Mouse (Mus musculus): ENCODE results near the gene Armc9.

Armc9 gene

GRCm38 (mm10) chr1:86154133-86154823, at the start of gene Armc9:
TSS of gene Armc9 (plus strand) at chr1:86154780.
- DNase-seq (ENCODE audit: low spot score in 2 of 2) = peak; percentile 95 to 97

DNA sequence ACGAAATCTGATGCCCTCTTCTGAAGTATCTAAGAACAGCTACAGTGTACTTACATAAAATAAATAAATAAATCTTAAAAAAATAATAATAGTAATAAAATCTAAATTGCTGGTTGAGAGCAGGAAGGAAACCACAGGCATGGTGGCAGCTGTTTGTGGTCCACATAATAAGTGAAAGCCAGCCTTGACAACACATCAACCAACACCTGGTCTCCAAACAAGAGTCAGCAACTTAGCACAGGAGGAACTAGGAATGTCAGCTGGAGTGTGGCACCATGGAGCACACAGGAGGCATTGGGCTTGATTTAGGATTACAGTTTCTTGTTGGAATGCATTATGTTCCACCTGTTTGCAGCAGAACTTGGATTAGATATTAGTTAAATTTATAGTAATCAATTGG, 49.5 kb upstream of the Armc9 start:
- DNase-seq (ENCODE audit: low spot score in 2 of 2) = no peak

- peak; percentile 40 to 43 for DNase-seq (ENCODE audit: low spot score in 2 of 2)
These were observed 42.8 kb upstream of the Armc9 start, which contains the start of gene Htr2b for GRCm38 (mm10) chr1:86111779-86112178. TSS of gene Htr2b (minus strand) at chr1:86111970.

DNA sequence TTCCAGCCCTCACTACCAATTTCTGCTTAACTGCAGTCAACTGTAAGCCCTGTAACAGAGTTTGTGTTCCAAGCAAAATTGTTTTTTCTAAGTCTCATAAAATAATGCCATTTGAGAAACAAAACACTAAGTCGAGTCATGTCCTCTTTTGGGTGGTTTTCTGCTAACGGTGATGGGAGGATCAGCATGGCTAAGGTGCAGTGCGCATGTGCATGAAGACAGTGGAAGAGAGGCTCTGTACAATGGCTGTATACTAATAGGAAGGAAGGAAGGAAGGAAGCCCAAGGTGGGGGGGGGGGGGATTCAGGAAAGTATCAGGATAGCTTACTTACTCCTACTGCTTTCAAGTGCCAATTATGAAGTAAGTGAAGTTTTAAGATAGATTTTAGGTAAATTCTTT, 40.4 kb upstream of the Armc9 start:
- DNase-seq (ENCODE audit: low spot score in 2 of 2) = peak; percentile 1 to 13

DNA sequence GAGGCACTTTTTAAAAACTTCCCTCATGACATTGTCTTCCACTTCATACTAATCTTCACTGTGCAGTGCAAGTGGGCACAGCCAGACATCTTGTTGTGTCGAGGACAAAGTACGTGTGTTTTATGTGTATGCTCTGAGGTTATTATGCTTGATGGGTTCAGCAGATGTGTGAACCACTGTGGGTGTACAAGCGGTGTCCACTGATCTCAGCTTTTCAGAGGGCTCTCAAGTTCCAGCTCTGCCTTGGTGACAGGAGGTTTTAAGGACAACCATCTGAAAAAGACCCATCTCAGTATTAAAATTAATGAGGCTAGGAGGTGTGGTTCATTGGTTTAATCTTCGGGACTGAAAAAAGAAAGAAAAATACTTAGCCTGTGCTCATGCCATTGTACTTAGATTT, 35.0 kb upstream of the Armc9 start:
- DNase-seq (ENCODE audit: low spot score in 2 of 2) = no peak

- DNase-seq (ENCODE audit: low spot score in 2 of 2) = no peak
These were observed 28.5 kb upstream of the Armc9 start for GRCm38 (mm10) chr1:86126036-86126435.

- DNase-seq (ENCODE audit: low spot score in 2 of 2) = no peak
These were observed 21.2 kb upstream of the Armc9 start, which contains the start of gene Gm21972 for GRCm38 (mm10) chr1:86133337-86133736. TSS of gene Gm21972 (plus strand) at chr1:86133637.

DNA sequence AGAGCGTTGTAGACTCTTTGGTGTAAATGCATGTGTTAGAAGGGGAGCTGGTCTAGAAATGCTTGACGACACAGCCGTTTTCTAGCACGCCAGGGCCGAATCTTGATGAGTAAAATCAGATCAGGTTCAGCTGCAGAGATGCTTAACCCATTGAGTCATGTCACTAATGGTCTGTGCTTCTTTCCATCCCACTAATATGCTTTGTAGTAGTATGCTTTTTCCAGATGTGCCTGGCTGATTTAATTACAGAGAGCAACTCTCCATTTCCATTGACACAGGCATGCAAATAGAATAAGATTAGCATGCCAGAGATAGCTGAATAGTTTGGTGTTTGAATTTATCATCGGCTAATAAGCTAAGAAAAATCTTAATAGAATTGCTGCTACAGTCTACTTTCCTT, 19.3 kb upstream of the Armc9 start:
- DNase-seq (ENCODE audit: low spot score in 2 of 2) = no peak

DNA sequence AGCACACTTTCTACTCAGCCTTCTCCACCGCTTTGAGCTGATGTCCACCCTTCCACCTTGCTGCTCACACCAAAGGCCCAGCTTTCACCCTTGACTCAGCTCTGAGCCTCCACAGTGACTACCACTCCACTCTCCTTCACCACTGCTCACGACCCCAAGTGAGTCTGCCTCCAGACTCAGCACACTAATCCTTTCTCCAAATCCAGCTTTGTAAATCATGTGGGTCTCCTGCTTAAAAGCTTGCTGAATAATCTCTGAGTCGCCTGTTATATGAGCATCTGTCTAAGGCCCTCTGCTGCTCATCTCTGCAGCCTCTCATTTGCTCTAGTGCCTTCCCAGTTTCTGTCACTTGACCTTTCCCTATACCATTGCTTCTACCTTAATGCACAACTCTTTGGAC, 13.5 kb upstream of the Armc9 start:
- DNase-seq (ENCODE audit: low spot score in 2 of 2) = no peak

- peak; percentile 42 to 43 for DNase-seq (ENCODE audit: low spot score in 2 of 2)
These were observed 11.4 kb upstream of the Armc9 start for GRCm38 (mm10) chr1:86143165-86143564.

DNA sequence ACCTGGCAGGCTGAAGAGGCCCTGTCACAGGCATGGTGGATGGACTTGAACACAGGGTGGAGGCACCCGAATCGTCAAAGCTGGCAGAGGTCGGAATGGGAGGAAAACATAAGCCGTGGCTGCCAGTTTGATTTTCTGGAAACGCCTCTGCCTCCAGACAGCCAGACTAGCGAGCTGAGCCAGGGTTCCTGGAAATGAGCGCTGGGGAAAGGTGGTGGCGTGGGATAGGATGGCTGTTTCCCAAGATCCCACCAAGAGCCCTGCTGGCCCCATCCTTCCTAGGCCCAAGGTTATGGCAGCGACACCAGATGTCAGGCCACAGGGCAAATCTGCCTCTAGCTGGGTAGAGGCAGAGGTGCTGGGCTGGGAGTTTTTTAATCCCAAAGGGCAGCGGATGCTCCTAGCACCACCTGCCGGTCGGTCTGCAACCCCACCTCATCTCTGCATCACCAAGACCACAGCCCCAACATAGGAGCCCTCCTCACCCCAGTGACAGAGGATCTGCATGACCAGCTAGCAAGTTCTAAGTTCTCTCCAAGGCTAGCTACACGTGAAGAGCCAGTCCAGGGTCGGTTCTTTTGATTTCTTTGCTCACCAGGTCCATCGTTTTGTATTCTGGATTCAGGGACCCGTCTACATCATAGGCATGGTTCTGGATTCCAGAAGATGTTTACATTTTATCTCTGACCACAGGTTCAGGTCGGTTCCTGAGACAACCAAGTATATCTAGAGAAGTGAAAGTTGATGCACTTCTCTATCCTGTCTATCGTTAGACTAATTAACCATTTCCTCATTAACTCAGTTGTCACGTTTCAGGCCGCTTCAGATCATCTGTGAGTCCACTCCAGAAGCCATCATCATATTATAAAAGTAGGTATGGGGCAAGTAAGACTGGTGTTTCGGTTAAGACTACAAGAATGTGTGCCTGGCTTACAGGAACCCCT, 10.3 kb upstream of the Armc9 start:
- peak; percentile 7 to 27 for DNase-seq (ENCODE audit: low spot score in 2 of 2)

- DNase-seq (ENCODE audit: low spot score in 2 of 2) = no peak
These were observed 8.3 kb upstream of the Armc9 start for GRCm38 (mm10) chr1:86146293-86146692.

GRCm38 (mm10) chr1:86147557-86147956, 7.0 kb upstream of the Armc9 start:
- DNase-seq (ENCODE audit: low spot score in 2 of 2) = peak in 1 of 2 experiments; percentile 26

DNA sequence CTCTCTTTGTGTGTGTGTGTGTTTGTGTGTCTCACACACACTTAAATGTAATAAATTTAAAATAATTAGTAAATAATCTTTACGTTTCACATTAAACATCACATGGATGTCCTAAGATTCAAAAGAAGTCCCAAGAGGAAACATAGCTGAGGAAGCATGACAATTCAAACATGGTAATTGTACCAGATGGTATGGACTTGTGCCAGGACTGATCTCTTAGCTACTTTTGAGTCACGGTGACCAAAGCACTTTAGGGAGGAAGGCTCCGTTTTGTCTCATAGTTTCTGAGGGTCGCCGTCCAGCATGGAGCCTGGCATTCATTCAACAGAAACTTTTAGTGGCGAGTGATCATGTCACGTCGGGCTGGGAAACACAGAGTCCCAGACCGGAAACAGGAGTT, 6.4 kb upstream of the Armc9 start:
- DNase-seq (ENCODE audit: low spot score in 2 of 2) = no peak

GRCm38 (mm10) chr1:86150929-86151328, 3.7 kb upstream of the Armc9 start:
- no peak for DNase-seq (ENCODE audit: low spot score in 2 of 2)

GRCm38 (mm10) chr1:86151376-86151775, 3.2 kb upstream of the Armc9 start:
- DNase-seq (ENCODE audit: low spot score in 2 of 2) = no peak

- no peak for DNase-seq (ENCODE audit: low spot score in 2 of 2)
These were observed 2.0 kb upstream of the Armc9 start for GRCm38 (mm10) chr1:86152618-86153017.

DNA sequence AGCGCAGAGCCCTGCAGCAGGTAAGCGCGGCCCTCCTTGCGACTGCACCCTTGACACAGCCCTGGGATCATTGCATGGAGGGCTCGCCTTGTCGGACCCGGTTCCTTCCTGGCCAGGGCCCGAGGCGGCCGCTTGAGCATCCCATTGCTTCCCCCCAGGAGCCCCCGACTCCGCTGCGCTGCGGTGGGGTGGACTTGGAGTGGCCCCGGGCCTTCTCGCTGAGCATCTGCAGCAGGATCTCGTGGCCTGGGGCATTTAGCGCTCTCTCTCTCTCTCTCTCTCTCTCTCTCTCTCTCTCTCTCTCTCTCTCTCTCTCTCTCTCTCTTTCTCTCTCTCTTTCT, 214 bp downstream of the Armc9 start:
- DNase-seq (ENCODE audit: low spot score in 2 of 2) = no peak

DNA sequence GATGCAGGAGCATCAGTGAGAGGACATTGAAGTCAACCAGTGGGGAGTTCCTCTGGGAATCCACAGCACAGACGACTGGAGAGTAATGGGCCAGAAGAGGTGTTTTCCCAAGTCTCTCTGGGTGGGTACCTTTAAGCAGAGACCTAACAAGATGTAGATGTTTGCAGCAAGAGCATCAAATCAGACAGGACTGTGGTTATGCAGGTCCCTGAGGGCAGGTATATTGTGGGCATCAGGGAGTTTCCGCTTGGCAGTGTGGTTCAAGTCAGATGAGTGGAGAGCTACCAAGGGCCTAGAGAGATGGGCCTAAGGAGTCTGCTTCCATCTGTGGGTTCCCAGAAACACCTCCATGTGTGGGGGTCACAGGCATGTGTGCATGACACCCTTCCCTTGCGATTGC, 1.5 kb downstream of the Armc9 start:
- DNase-seq (ENCODE audit: low spot score in 2 of 2) = no peak

DNA sequence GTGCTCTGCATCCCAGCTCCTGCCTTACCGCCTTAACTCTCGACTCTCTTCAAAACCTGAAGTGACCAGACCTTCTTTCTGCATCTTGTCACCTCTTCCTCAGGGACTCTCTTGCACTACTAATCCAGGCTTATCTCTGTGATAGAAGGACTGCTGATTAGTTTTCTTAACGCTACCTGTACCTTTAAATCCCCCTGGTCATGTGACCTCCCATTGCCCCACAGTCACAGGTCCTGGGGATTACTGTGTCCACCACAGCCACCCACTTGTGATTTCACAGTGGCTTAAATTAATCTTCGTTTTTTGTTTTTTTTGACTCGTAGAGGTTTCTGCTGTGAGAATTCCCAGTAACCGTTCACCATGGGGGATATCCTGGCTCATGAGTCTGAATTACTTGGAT, 2.0 kb downstream of the Armc9 start:
- DNase-seq (ENCODE audit: low spot score in 2 of 2) = no peak

- DNase-seq (ENCODE audit: low spot score in 2 of 2) = no peak
These were observed 5.5 kb downstream of the Armc9 start for GRCm38 (mm10) chr1:86160059-86160458.

DNA sequence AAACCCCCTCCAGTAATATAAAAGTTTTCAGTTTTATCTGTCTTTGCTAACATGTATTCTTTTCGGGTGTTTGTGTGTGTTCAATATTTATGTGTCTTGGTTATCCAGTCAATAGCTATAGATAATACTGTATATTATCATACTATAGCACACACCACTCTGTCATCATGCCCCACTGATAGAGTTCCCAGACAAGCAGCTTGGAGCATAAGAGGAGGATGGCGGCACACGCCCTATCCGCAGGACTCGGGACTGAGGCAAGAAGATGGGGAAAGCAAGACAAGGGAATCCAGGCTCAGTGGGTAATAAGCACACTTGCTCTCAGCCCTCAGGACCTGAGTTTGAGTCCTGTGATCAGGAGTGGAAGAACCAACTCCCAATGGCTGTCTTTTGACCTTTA, 5.9 kb downstream of the Armc9 start:
- DNase-seq (ENCODE audit: low spot score in 2 of 2) = no peak

DNA sequence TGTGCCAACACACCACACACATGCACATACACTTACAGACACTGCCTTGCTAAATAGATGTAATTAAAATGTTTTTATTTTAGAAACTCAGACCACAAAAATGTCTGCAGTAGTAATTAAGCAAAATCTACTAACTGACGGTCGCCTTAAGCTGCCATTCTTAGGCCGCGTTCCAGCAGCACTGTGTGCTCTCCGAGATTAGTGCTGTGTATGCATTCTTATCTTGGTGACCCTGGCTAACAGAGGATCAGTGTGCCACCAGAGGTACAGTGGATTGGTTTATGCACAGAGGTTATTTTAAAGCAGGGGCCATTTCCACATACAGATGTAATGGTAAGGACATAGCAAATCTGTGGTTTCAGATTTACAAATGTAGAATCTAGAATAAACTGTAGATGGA, 6.5 kb downstream of the Armc9 start:
- no peak for DNase-seq (ENCODE audit: low spot score in 2 of 2)

All from heart, adult 9 months (tissue).